Mouse (Mus musculus) CH12.LX (cell line): Measurements from ENCODE around the gene Ghitm. TPM values are rescaled to one million over a fixed set of nuclear protein-coding genes. Genes with fewer than 3 reads are reported as not detected.

Source experiments
- DNase-seq: peaks from one replicate; pipeline ENCODE4 v3.0.0-alpha.2; 2013; ENCODE audit errors: extremely low read depth
- H3K27ac ChIP-seq: 2 replicates; pipeline ENCODE4 v1.5.1; 2012; ENCODE audit warnings: low read depth, mild to moderate bottlenecking, control low read depth, moderate library complexity; ENCODE audit not compliant: insufficient read depth
- H3K27me3 ChIP-seq: replicated peaks from 2 replicates; pipeline ENCODE3; 2012; ENCODE audit warnings: inconsistent platforms
- H3K36me3 ChIP-seq, 2 experiments: replicated peaks in 1 of 2; 2 replicates each; pipeline versions ENCODE3 to v1.6.1; 2012; ENCODE audit warnings: inconsistent platforms in 1 of 2, low read length in 1 of 2, mild to moderate bottlenecking in 1 of 2, mixed read lengths in 1 of 2, moderate library complexity in 1 of 2; ENCODE audit not compliant: control insufficient read depth in 1 of 2, insufficient read depth in 1 of 2
- H3K4me1 ChIP-seq, 2 experiments: 2 replicates each; pipeline ENCODE4 v1.6.1; 2012; ENCODE audit warnings: inconsistent platforms in 1 of 2, moderate library complexity in 1 of 2; ENCODE audit not compliant: insufficient read depth in 2 of 2, control insufficient read depth in 1 of 2
- H3K4me2 ChIP-seq: 2 replicates; pipeline ENCODE4 v1.6.1; 2012; ENCODE audit warnings: low read depth, mild to moderate bottlenecking, control low read depth; ENCODE audit not compliant: poor library complexity, insufficient read depth, severe bottlenecking
- H3K4me3 ChIP-seq, 3 experiments: fragments of 150-350 bp in 1 of 3; sonication (generic) in 1 of 3; replicated peaks in 1 of 3; 2 replicates each; pipeline versions ENCODE3 to v1.5.1; 2011 to 2012; ENCODE audit warnings: low read depth in 2 of 3, low read length in 2 of 3, mild to moderate bottlenecking in 2 of 3, moderate library complexity in 2 of 3, control low read depth in 1 of 3, improper control_type of control experiment in 1 of 3, inconsistent platforms in 1 of 3, mixed read lengths in 1 of 3; ENCODE audit not compliant: poor library complexity in 1 of 3
- H3K79me2 ChIP-seq: replicated peaks from 2 replicates; pipeline ENCODE4 v1.6.1; 2012; ENCODE audit warnings: mild to moderate bottlenecking, moderate library complexity; ENCODE audit not compliant: control insufficient read depth, poor library complexity, insufficient read depth, severe bottlenecking; ENCODE audit errors: extremely low read depth
- H3K9ac ChIP-seq: 2 replicates; pipeline ENCODE4 v1.6.1; 2012; ENCODE audit warnings: low read depth, mild to moderate bottlenecking, control low read depth, moderate library complexity; ENCODE audit not compliant: insufficient read depth
- H3K9me3 ChIP-seq: replicated peaks from 2 replicates; pipeline ENCODE3; 2012; ENCODE audit warnings: low read length, inconsistent platforms, mixed read lengths
- CHD1 ChIP-seq: IDR thresholded peaks from 2 replicates; pipeline ENCODE4 v1.6.1; 2012; ENCODE audit warnings: low read depth, low read length, improper control_type of control experiment, inconsistent platforms
- CTCF ChIP-seq, 2 experiments: IDR thresholded peaks in 1 of 2; conservative IDR thresholded peaks in 1 of 2; 2 replicates each; pipeline ENCODE4 v1.5.1; 2011 to 2012; ENCODE audit warnings: low read depth in 2 of 2, low read length in 2 of 2, improper control_type of control experiment in 1 of 2, inconsistent platforms in 1 of 2, mild to moderate bottlenecking in 1 of 2, moderate library complexity in 1 of 2
- ELF1 ChIP-seq: IDR thresholded peaks from 2 replicates; pipeline ENCODE4 v1.6.1; 2014; ENCODE audit warnings: low read depth, mild to moderate bottlenecking, inconsistent platforms, low read length, improper control_type of control experiment
- ETS1 ChIP-seq: conservative IDR thresholded peaks from 2 replicates; pipeline ENCODE4 v1.6.1; 2012; ENCODE audit warnings: low read depth, mild to moderate bottlenecking, inconsistent platforms, low read length, improper control_type of control experiment, moderate library complexity
- HCFC1 ChIP-seq: IDR thresholded peaks from 2 replicates; pipeline ENCODE4 v1.6.1; 2012; ENCODE audit warnings: low read depth, mild to moderate bottlenecking, inconsistent platforms, low read length, improper control_type of control experiment
- JUND ChIP-seq: conservative IDR thresholded peaks from 2 replicates; pipeline ENCODE4 v1.6.1; 2011; ENCODE audit warnings: low read depth, low read length, improper control_type of control experiment
- MAFK ChIP-seq: IDR thresholded peaks from 2 replicates; pipeline ENCODE4 v1.6.1; 2011; ENCODE audit warnings: low read length, improper control_type of control experiment; ENCODE audit not compliant: insufficient replicate concordance
- MEF2A ChIP-seq: IDR thresholded peaks from 2 replicates; pipeline ENCODE4 v1.6.1; 2014; ENCODE audit warnings: low read depth, mild to moderate bottlenecking, inconsistent platforms, low read length, improper control_type of control experiment, borderline replicate concordance
- MYC ChIP-seq: IDR thresholded peaks from 2 replicates; pipeline ENCODE4 v1.6.1; 2011; ENCODE audit warnings: low read depth, mild to moderate bottlenecking, improper control_type of control experiment, low read length
- NRF1 ChIP-seq: IDR thresholded peaks from 2 replicates; pipeline ENCODE4 v1.6.1; 2014; ENCODE audit warnings: low read depth, mild to moderate bottlenecking, inconsistent platforms, low read length, improper control_type of control experiment, moderate library complexity
- POLR2A ChIP-seq: IDR thresholded peaks from 2 replicates; pipeline ENCODE4 v1.6.1; 2011; ENCODE audit warnings: low read depth, mild to moderate bottlenecking, improper control_type of control experiment, low read length
- RAD21 ChIP-seq: IDR thresholded peaks from 2 replicates; pipeline ENCODE4 v1.6.1; 2011; ENCODE audit warnings: low read depth, mild to moderate bottlenecking, low read length, improper control_type of control experiment, moderate library complexity
- SIN3A ChIP-seq: IDR thresholded peaks from 2 replicates; pipeline ENCODE4 v1.6.1; 2012; ENCODE audit warnings: low read length, improper control_type of control experiment, inconsistent platforms
- SMC3 ChIP-seq: IDR thresholded peaks from 2 replicates; pipeline ENCODE4 v1.6.1; 2011; ENCODE audit warnings: low read depth, low read length, improper control_type of control experiment
- TBP ChIP-seq: conservative IDR thresholded peaks from 2 replicates; pipeline ENCODE4 v1.6.1; 2011; ENCODE audit warnings: low read depth, low read length, improper control_type of control experiment
- ZMIZ1 ChIP-seq: IDR thresholded peaks from 2 replicates; pipeline ENCODE4 v1.6.1; 2012; ENCODE audit warnings: low read depth, mild to moderate bottlenecking, inconsistent platforms, low read length, improper control_type of control experiment
- dilution Hi-C: fragments of 300-500 bp; cut with MboI; formaldehyde crosslinking; loops from 2 replicates; pipeline ENCODE4 v1.14.3; 2020; ENCODE audit warnings: low sequenced_read_pairs; ENCODE audit not compliant: extremely low pct_unique_long_range_greater_than_20kb, extremely low pct_ligation_motif_present
- in situ Hi-C: fragments of 300-500 bp; cut with MboI; formaldehyde crosslinking; loops from 3 replicates; pipeline ENCODE4 v1.14.3; 2019; ENCODE audit warnings: low sequenced_read_pairs, low pct_ligation_motif_present, low pct_unique_long_range_greater_than_20kb, mixed read lengths
- polyA plus RNA-seq: library from polyadenylated mRNA; unstranded; fragments of >175 nt; gene quantifications from 2 replicates; pipeline ENCODE4 v1.2.1, GENCODE M21; 2012; ENCODE audit warnings: low read depth; ENCODE audit not compliant: insufficient read length
- total RNA-seq, 2 experiments: library from RNA; depleted of rRNA; stranded (reverse); fragments of 300-350 nt in 1 of 2; fragments of >200 nt in 1 of 2; gene quantifications; 2 replicates each; pipeline ENCODE4 v1.2.3; 2012 to 2014

The Ghitm gene
- total and polyA plus RNA-seq, 3 experiments = 302 to 320 (median 311) TPM

GRCm38 (mm10) chr14:37184871-37185270 lies 49.8 kb upstream of the Ghitm start:
- in situ Hi-C loops = no loop called here
- TF ChIP-seq POLR2A (no peak), MEF2A (no peak), CHD1 (no peak), MYC (no peak), NRF1 (no peak), TBP (no peak), HCFC1 (no peak), JUND (no peak)
- H3K36me3 ChIP-seq = no peaks in the 10 kb centered on the region
- H3K9ac ChIP-seq = no peak overlapping the region
- no peaks in the 10 kb centered on the region for H3K79me2 ChIP-seq
- peaks cover 8% of the 10 kb centered on the region for H3K27me3 ChIP-seq
- no peak for DNase-seq
- no peaks in the 10 kb centered on the region for H3K4me1 ChIP-seq
- H3K27ac ChIP-seq = no peak overlapping the region
- no peak overlapping the region for H3K4me2 ChIP-seq
- dilution Hi-C loops = no loop called here
- no peak overlapping the region for H3K4me3 ChIP-seq
- H3K9me3 ChIP-seq = no peaks in the 10 kb centered on the region

- no peak for TF ChIP-seq NRF1
- peak; percentile 63 to 64 for TF ChIP-seq CTCF (conservative IDR thresholded peaks at IDR 0.05 in 1 of 2, IDR thresholded peaks at IDR 0.05 in 1 of 2; ENCODE audit: low read depth in 2 of 2, low read length in 2 of 2)
- TF ChIP-seq SMC3 = peak; percentile 32
- peak; percentile 61 for TF ChIP-seq RAD21
- no peak for TF ChIP-seq ELF1
- H3K4me3 ChIP-seq = no peak overlapping the region
- peaks cover 0 to 3% of the 10 kb centered on the region in 2 experiments; a peak in 1 of 4 replicates for H3K4me1 ChIP-seq
- no peaks in the 10 kb centered on the region for H3K27me3 ChIP-seq
- no peaks in the 10 kb centered on the region for H3K9me3 ChIP-seq
- in situ Hi-C loops = no loop called here
- H3K79me2 ChIP-seq = no peaks in the 10 kb centered on the region
- dilution Hi-C loops = no loop called here
- H3K27ac ChIP-seq = no peak overlapping the region
- DNase-seq = peak; percentile 38
- H3K9ac ChIP-seq = no peak overlapping the region
- no peak overlapping the region for H3K4me2 ChIP-seq
- no peaks in the 10 kb centered on the region for H3K36me3 ChIP-seq
Observed at GRCm38 (mm10) chr14:37174484-37174883, 39.4 kb upstream of the Ghitm start.

- H3K4me1 ChIP-seq = peaks cover 0 to 10% of the 10 kb centered on the region in 2 experiments; a peak in 2 of 4 replicates
- dilution Hi-C loops (no loop called here), in situ Hi-C loops (no loop called here)
- H3K4me2 ChIP-seq = peak overlapping the region; percentile 61; the same call in 1 of the 2 replicates
- no peaks in the 10 kb centered on the region for H3K9me3 ChIP-seq
- H3K36me3 ChIP-seq = no peaks in the 10 kb centered on the region
- peak; percentile 68 for DNase-seq
- no peak overlapping the region for H3K27ac ChIP-seq
- H3K27me3 ChIP-seq = no peaks in the 10 kb centered on the region
- H3K9ac ChIP-seq = no peak overlapping the region
- H3K4me3 ChIP-seq = peak overlapping the region in 1 of 3 experiments; percentile 24
- no peaks in the 10 kb centered on the region for H3K79me2 ChIP-seq
- TF ChIP-seq SIN3A (no peak), RAD21 (peak; percentile 43), MAFK (peak; percentile 95), ELF1 (peak; percentile 54), ZMIZ1 (no peak), POLR2A (no peak), ETS1 (peak; percentile 96), CTCF (conservative IDR thresholded peaks at IDR 0.05 in 1 of 2, IDR thresholded peaks at IDR 0.05 in 1 of 2; ENCODE audit: low read depth in 2 of 2, low read length in 2 of 2) (peak in 1 of 2 experiments; percentile 61; a peak in 2 of 4 replicates)
- TF ChIP-seq, all 38 proteins: peak for 5
Observed at GRCm38 (mm10) chr14:37165266-37165926, 30.3 kb upstream of the Ghitm start.
